Mouse (Mus musculus): ENCODE measurements around the gene Sirt2. TPM values are rescaled to one million over a fixed set of nuclear protein-coding genes. Genes with fewer than 3 reads are reported as not detected.
A peak's percentile ranks its signal among the peaks of the same experiment; 100 is the strongest.

Gene Sirt2
- polyA plus RNA-seq, 1 experiment from 2014 or later: 25.1 TPM

GRCm38 (mm10) chr7:28785161-28785560 is 18.6 kb downstream of the Sirt2 start:
- Histone ChIP-seq H3K27ac (no peak overlapping the region), H3K9ac (no peak overlapping the region), H3K4me1 (replicated peaks) (peaks cover 26% of the 10 kb centered on the region), H3K27me3 (no peaks in the 10 kb centered on the region), H3K4me2 (no peak overlapping the region), H3K4me3 (replicated peaks) (no peak overlapping the region), H3K9me3 (replicated peaks) (no peaks in the 10 kb centered on the region), H3K36me3 (peaks cover 5% of the 10 kb centered on the region; the same call in 1 of the 2 replicates)
- no peak for ATAC-seq (ENCODE audit: low read depth)
- DNase-seq: no peak
- WGBS (ENCODE audit: insufficient replicate concordance): 70% methylated on average over 5 of the region's 5 CpGs

DNA sequence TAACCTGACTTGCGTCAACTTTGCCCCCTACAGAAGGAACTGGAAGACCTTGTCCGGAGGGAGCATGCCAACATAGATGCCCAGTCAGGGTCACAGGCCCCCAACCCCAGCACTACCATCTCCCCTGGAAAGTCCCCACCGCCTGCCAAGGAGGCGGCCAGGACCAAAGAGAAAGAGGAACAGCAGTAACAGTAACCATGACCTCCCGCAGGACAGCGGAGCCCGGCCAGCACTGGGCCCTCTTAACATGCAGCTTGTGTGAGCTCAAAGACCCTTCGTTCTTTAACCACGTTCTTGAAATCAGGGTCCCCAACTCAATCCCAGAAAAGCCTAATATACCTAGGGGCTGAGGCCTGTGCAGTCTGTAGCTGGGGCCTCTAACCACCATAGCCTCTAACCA is 21.3 kb downstream of the Sirt2 start:
- Histone ChIP-seq H3K4me2 (no peak overlapping the region), H3K9ac (no peak overlapping the region), H3K4me1 (replicated peaks) (peaks cover 18% of the 10 kb centered on the region), H3K27ac (no peak overlapping the region), H3K9me3 (replicated peaks) (no peaks in the 10 kb centered on the region), H3K27me3 (no peaks in the 10 kb centered on the region), H3K36me3 (peaks cover 4% of the 10 kb centered on the region; the same call in 1 of the 2 replicates), H3K4me3 (replicated peaks) (no peak overlapping the region)
- WGBS (ENCODE audit: insufficient replicate concordance): 83% methylated on average over 9 of the region's 9 CpGs
- no peak for DNase-seq
- ATAC-seq (ENCODE audit: low read depth): no peak

DNA sequence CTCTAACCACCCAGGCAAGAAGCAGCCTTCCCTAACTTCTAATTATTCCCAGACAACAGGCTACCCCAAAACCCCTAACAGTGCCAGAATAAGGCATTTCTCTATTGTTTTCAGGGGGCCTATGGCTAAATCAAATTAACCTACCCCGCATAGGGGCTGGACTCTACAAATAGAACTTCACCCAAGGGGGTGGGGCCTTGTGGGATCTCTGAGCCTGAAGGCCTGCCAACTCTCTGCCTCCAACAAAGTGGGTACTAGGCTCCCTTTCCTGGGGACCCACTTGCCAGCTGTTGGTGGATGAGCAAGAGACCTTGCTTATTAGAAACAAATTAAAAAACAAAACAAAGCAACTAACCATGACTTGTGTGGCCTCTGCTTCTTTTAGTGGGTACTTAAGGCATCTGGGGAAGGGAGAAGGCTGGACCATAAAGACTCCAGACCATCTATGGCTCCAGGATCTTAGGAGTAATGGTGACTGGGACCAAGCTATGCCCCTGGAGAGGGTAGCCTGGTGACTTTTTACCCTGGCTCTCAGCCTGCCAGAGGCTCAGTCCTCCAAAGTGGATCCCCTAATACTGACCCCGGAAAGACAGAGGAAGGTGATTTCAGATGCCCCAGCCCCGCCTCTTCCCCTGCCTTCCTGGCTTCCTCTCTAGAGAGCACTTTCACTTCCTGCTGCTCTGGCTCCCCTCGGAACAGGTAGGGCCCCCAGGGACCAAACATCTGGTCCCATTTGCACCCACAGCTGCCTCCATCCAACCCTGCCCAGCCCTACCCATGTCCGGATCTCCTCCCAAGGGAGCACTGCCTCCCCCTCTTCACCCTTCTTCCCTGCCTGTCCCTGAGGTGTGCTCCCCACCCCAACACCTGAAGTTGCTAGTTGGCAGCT is 22.0 kb downstream of the Sirt2 start, which contains the start of gene Rinl:
TSS of gene Rinl (plus strand) at position 663 of the 889 bp plus-strand sequence.
- H3K9ac ChIP-seq: no peak within 1 kb of the TSS
- ATAC-seq (ENCODE audit: low read depth): no peak

GRCm38 (mm10) chr7:28789235-28789634 is 22.7 kb downstream of the Sirt2 start:
- Histone ChIP-seq H3K9ac (no peak overlapping the region), H3K27ac (no peak overlapping the region), H3K4me1 (replicated peaks) (peaks cover 18% of the 10 kb centered on the region), H3K36me3 (no peaks in the 10 kb centered on the region), H3K27me3 (no peaks in the 10 kb centered on the region), H3K9me3 (replicated peaks) (no peaks in the 10 kb centered on the region), H3K4me3 (replicated peaks) (no peak overlapping the region), H3K4me2 (no peak overlapping the region)
- WGBS (ENCODE audit: insufficient replicate concordance): 86% methylated on average over 3 of the region's 3 CpGs
- DNase-seq (no peak), ATAC-seq (ENCODE audit: low read depth) (no peak)

More for the DNA sequence above, 22.0 kb downstream of the Sirt2 start, which contains the start of gene Rinl:
- no peaks in the 10 kb centered on the region for H3K27me3 ChIP-seq
- DNase-seq: no peak
- 45% methylated on average over 5 of the region's 5 CpGs for WGBS (ENCODE audit: insufficient replicate concordance)
- no peak within 1 kb of the TSS for H3K4me2 ChIP-seq
- H3K27ac ChIP-seq: no peak within 1 kb of the TSS
- peaks cover 18% of the 10 kb centered on the region for H3K4me1 ChIP-seq (replicated peaks)
- no peaks in the 10 kb centered on the region for H3K36me3 ChIP-seq
- H3K4me3 ChIP-seq (replicated peaks): no peak within 1 kb of the TSS
- H3K9me3 ChIP-seq (replicated peaks): no peaks in the 10 kb centered on the region

DNA sequence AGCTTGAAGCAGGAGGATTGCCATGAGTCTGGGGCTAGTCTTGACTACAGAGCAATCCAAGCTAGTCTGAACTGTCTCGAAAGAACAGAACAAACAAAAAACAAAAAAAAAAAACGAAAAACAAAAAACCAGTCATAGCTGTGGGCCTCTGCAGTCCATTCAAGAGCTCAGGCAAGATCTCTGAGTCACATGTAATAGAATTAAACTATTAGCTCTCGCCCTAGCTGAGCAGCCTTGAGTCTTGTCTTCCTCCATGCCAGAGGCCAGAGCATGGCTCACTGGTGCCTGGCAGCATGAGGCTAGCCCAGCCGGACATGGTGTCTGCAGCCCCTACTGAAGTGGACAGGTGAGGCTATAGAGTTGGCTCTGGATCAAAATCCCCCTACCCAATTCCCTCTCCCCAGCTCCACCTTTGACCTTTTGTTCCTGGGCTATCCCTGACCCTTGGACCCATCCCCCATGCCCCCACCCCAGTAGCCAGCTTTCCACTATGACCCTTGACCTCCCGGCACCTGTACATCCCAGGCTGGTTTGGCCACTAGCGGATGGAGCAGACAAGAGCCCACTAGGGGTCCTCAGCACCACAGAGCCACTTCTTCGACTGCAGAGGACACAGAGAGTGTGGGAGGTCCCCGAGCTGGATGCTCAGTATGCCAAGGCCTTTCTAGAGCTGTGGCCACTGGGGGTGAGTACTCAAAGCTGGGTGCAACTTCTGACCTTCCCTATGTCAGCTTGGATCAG is 23.7 kb downstream of the Sirt2 start:
- DNase-seq: no peak

GRCm38 (mm10) chr7:28791706-28792105 is 25.2 kb downstream of the Sirt2 start:
- Histone ChIP-seq H3K36me3 (no peaks in the 10 kb centered on the region), H3K9me3 (replicated peaks) (no peaks in the 10 kb centered on the region), H3K4me2 (no peak overlapping the region), H3K27ac (no peak overlapping the region), H3K9ac (no peak overlapping the region), H3K4me1 (replicated peaks) (peaks cover 32% of the 10 kb centered on the region), H3K4me3 (replicated peaks) (no peak overlapping the region), H3K27me3 (no peaks in the 10 kb centered on the region)
- DNase-seq (no peak), ATAC-seq (ENCODE audit: low read depth) (no peak)

More for the DNA sequence above, 23.7 kb downstream of the Sirt2 start:
- Histone ChIP-seq H3K4me3 (replicated peaks) (no peak overlapping the region), H3K27ac (no peak overlapping the region), H3K9me3 (replicated peaks) (no peaks in the 10 kb centered on the region), H3K4me2 (no peak overlapping the region), H3K9ac (no peak overlapping the region), H3K27me3 (no peaks in the 10 kb centered on the region), H3K36me3 (no peaks in the 10 kb centered on the region), H3K4me1 (replicated peaks) (peaks cover 18% of the 10 kb centered on the region)
- 52% methylated on average over 8 of the region's 8 CpGs for WGBS (ENCODE audit: insufficient replicate concordance)
- 0 out of 2 replicates have a peak, but pooled peaks have one; percentile 16 for ATAC-seq (ENCODE audit: low read depth)

DNA sequence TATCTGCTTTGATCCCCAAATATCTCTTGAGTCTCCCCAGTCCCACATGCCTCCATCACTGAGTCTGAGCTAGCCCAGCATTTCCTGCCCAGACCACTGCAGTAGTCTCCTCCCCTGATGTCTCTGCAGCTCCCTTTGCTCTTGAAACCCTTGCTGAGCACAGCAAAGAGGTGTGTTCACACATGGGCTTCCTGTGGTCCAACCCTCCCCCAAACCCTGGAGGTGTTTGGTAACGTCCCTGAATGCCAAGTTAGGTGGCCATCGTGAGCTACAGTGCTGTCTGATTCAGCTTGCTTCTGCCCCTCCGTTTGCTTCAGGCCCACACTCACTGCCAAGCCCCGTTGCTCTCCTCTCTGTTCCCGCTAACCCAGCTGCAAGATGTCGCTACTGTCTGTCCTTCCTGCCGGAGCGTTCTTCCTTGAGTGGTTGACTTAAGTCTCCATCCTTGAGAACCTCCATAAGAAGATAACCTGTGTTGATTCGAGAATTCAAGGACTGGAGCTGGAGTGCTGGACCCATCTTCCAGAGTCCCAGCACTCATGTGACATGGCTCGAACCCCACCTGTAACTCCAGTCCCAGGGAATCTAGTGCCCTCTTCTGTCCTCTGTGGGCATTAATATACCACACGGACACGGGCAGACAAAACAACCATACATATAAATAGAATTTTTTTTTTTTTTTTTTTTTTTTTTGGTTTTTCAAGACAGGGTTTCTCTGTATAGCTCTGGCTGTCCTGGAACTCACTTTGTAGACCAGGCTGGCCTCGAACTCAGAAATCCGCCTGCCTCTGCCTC is 26.1 kb downstream of the Sirt2 start:
- Histone ChIP-seq H3K4me1 (replicated peaks) (peaks cover 40% of the 10 kb centered on the region), H3K27me3 (no peaks in the 10 kb centered on the region), H3K4me2 (no peak overlapping the region), H3K27ac (no peak overlapping the region), H3K36me3 (no peaks in the 10 kb centered on the region), H3K4me3 (replicated peaks) (no peak overlapping the region), H3K9ac (no peak overlapping the region), H3K9me3 (replicated peaks) (no peaks in the 10 kb centered on the region)
- ATAC-seq (ENCODE audit: low read depth): no peak
- 66% methylated on average over 14 of the region's 14 CpGs for WGBS (ENCODE audit: insufficient replicate concordance)
- DNase-seq: no peak

GRCm38 (mm10) chr7:28793834-28794233 is 27.3 kb downstream of the Sirt2 start:
- no peak overlapping the region for H3K4me2 ChIP-seq
- ATAC-seq (ENCODE audit: low read depth) (no peak), DNase-seq (peak; percentile 32)
- no peak overlapping the region for H3K27ac ChIP-seq
- no peak overlapping the region for H3K4me3 ChIP-seq (replicated peaks)
- H3K9me3 ChIP-seq (replicated peaks): no peaks in the 10 kb centered on the region
- H3K36me3 ChIP-seq: 0 out of 2 replicates have a peak, but pooled peaks cover 5% of the 10 kb centered on the region
- no peak overlapping the region for H3K9ac ChIP-seq
- WGBS (ENCODE audit: insufficient replicate concordance): 15% methylated on average over 2 of the region's 2 CpGs
- H3K4me1 ChIP-seq (replicated peaks): peaks cover 35% of the 10 kb centered on the region
- no peaks in the 10 kb centered on the region for H3K27me3 ChIP-seq

- no peak for ATAC-seq (ENCODE audit: low read depth)
- Histone ChIP-seq H3K36me3 (0 out of 2 replicates have a peak, but pooled peaks cover 5% of the 10 kb centered on the region), H3K4me3 (replicated peaks) (no peak overlapping the region), H3K9ac (no peak overlapping the region), H3K4me2 (no peak overlapping the region), H3K9me3 (replicated peaks) (no peaks in the 10 kb centered on the region), H3K27ac (no peak overlapping the region), H3K4me1 (replicated peaks) (peaks cover 32% of the 10 kb centered on the region), H3K27me3 (no peaks in the 10 kb centered on the region)
- 68% methylated on average over 3 of the region's 3 CpGs for WGBS (ENCODE audit: insufficient replicate concordance)
- DNase-seq: no peak
These were observed 28.0 kb downstream of the Sirt2 start for GRCm38 (mm10) chr7:28794496-28794895.

DNA sequence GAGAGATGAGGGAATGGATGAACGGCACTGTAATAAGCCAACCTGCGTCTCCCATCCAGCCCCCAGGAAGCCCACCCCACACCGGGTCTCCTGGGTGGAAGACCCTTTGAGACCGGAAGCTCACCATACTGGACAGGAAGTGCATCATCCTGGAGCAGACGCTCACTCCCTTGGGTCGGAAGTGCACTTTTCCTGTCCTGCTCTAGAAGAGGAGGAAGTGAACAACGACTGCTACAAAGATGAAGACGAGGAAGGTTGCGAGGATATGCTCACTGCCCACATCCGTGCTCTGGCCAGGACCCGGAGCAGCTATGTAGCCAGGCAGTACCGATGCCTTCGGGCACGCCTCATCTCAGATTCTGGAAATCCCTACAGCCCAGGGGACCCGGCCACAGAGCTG is 29.3 kb downstream of the Sirt2 start:
- peak; percentile 21; the same call in 1 of the 2 replicates for ATAC-seq (ENCODE audit: low read depth)
- H3K4me3 ChIP-seq (replicated peaks): peak overlapping the region; percentile 61
- WGBS (ENCODE audit: insufficient replicate concordance): 12% methylated on average over 15 of the region's 15 CpGs

More for the DNA sequence above, 29.3 kb downstream of the Sirt2 start:
- peak overlapping the region; percentile 76 for H3K9ac ChIP-seq
- H3K9me3 ChIP-seq (replicated peaks): no peaks in the 10 kb centered on the region
- DNase-seq: no peak
- peak overlapping the region; percentile 74 for H3K27ac ChIP-seq
- H3K4me2 ChIP-seq: peak overlapping the region; percentile 84
- H3K36me3 ChIP-seq: 0 out of 2 replicates have a peak, but pooled peaks cover 5% of the 10 kb centered on the region
- H3K4me1 ChIP-seq (replicated peaks): peaks cover 27% of the 10 kb centered on the region
- H3K27me3 ChIP-seq: no peaks in the 10 kb centered on the region
